Mouse (Mus musculus): ENCODE data around the gene Pomp.

Pomp gene

GRCm38 (mm10) chr5:147902008-147902757 is 41.9 kb downstream of the Pomp start:
- DNase-seq (ENCODE audit: low read depth, low spot score), result no peak

GRCm38 (mm10) chr5:147903166-147903565 is 42.9 kb downstream of the Pomp start:
- no peak for DNase-seq (ENCODE audit: low read depth, low spot score)

GRCm38 (mm10) chr5:147907144-147907543 is 46.9 kb downstream of the Pomp start:
- DNase-seq (ENCODE audit: low read depth, low spot score), result peak; percentile 9

GRCm38 (mm10) chr5:147907851-147908250 is 47.6 kb downstream of the Pomp start:
- DNase-seq (ENCODE audit: low read depth, low spot score), result no peak

GRCm38 (mm10) chr5:147910807-147911509 is 50.7 kb downstream of the Pomp start:
- peak; percentile 12 for DNase-seq (ENCODE audit: low read depth, low spot score)

GRCm38 (mm10) chr5:147911744-147912143 is 51.5 kb downstream of the Pomp start:
- DNase-seq (ENCODE audit: low read depth, low spot score), result no peak

- no peak for DNase-seq (ENCODE audit: low read depth, low spot score)
These were observed 53.1 kb downstream of the Pomp start for GRCm38 (mm10) chr5:147913241-147913842.

GRCm38 (mm10) chr5:147915038-147915566 is 54.8 kb downstream of the Pomp start:
- DNase-seq (ENCODE audit: low read depth, low spot score), result no peak

- no peak for DNase-seq (ENCODE audit: low read depth, low spot score)
These were observed 55.9 kb downstream of the Pomp start for GRCm38 (mm10) chr5:147916171-147916570.

GRCm38 (mm10) chr5:147918044-147918846 is 58.0 kb downstream of the Pomp start:
- no peak for DNase-seq (ENCODE audit: low read depth, low spot score)

GRCm38 (mm10) chr5:147924621-147925020 is 64.4 kb downstream of the Pomp start:
- DNase-seq (ENCODE audit: low read depth, low spot score), result no peak

Measured in CD4-positive, CD25-positive, alpha-beta regulatory T cell, adult 2 months (primary cell).